Mouse (Mus musculus): ENCODE measurements at regions not wholly inside any gene's neighbourhood (a gene's known extent, or its start where the extent isn't known, plus 50 kb on each side); places are given as distances from the start of the nearest gene placed in this dataset.

DNA sequence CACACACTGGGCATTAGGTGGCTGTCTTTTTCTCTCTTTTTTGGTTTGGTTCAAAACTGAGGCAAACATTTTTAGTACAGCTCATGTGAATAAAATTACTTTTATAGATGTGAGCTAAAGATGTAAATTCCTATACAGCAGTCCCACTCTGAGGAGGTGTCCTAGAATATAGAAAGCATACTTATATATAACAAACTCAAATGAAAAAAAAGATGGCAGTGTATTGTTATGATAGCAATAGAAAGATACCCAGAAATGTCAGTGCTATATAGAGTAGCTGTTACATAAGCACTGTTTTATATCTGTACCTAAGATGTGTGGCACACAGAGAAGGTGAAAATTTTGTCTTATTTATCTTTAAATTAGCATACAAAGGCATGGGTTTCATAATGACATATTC lies 156.1 kb downstream of the Mis18a start:
- TF ChIP-seq POLR2A (IDR thresholded peaks at IDR 0.05; ENCODE audit: insufficient read depth, low read depth, low read length) (no peak), CTCF (IDR thresholded peaks at IDR 0.05) (no peak), EP300 (IDR thresholded peaks at IDR 0.05; ENCODE audit: insufficient read depth, low read depth, low read length) (no peak)
